ENCODE assay signal across 9 mouse cellular contexts in genomic region chr7:45309455-45309854, GRCm38 (mm10). TPM values are rescaled to one million over a fixed set of nuclear protein-coding genes. Genes with fewer than 3 reads are reported as not detected.
A peak's percentile ranks its signal among the peaks of the same experiment; 100 is the strongest.
DNase-seq lines count a peak whose midpoint lies in the region; ATAC-seq and TF ChIP-seq lines count a peak whose summit lies in the region.
"Had no signal": no experiment of that assay in that cellular context is flagged by ENCODE, and none has a peak within 500 bp of the region (broad histone marks: within the 10 kb centered on the region; RNA-seq: fewer than 3 reads in every experiment).

No protein-coding gene starts in this region.

- peak; percentile 75 for TF ChIP-seq CTCF in heart, postnatal 0 days (IDR thresholded peaks at IDR 0.05; ENCODE audit: low read depth)
- peak; percentile 73 for TF ChIP-seq CTCF in hindbrain, postnatal 0 days (IDR thresholded peaks at IDR 0.05; ENCODE audit: low read depth)

- H3K4me2 ChIP-seq in heart, postnatal 0 days (ENCODE audit: low read depth, low read length): no peak overlapping the region
- no peak overlapping the region for H3K4me2 ChIP-seq in hindbrain, postnatal 0 days (ENCODE audit: low read depth, low read length)
- H3K4me2 ChIP-seq in midbrain, embryonic 12.5 days (replicated peaks): no peak overlapping the region

- H3K9ac ChIP-seq in heart, postnatal 0 days (replicated peaks; ENCODE audit: low read depth, low read length): no peak overlapping the region
- no peak overlapping the region for H3K9ac ChIP-seq in hindbrain, postnatal 0 days (replicated peaks; ENCODE audit: low read length)
- no peak overlapping the region for H3K9ac ChIP-seq in midbrain, embryonic 12.5 days (replicated peaks)

- peaks cover 46% of the 10 kb centered on the region for H3K36me3 ChIP-seq in heart, postnatal 0 days (replicated peaks; ENCODE audit: control insufficient read depth, insufficient read depth, low read length)
- 0 out of 2 replicates have a peak, but pooled peaks cover 5% of the 10 kb centered on the region for H3K36me3 ChIP-seq in hindbrain, postnatal 0 days (ENCODE audit: insufficient read depth, low read length)
- no peaks in the 10 kb centered on the region for H3K36me3 ChIP-seq in midbrain, embryonic 12.5 days

- DNase-seq in heart, postnatal 0 days (ENCODE audit: low spot score): peak; percentile 74
- DNase-seq in heart, postnatal 25 days (ENCODE audit: low spot score): no peak
- DNase-seq in 3T3-L1 (ENCODE audit: low read depth, low spot score) (peak; percentile 35), NIH3T3 (ENCODE audit: low read depth) (peak; percentile 72)
- DNase-seq in cerebellum, postnatal 36 days: peak; percentile 67 to 71
- peak; percentile 71 for DNase-seq in hindbrain, postnatal 0 days (ENCODE audit: low spot score)
- peak; percentile 62 for DNase-seq in thymus, postnatal 0 days (ENCODE audit: low spot score)

- H3K9me3 ChIP-seq in heart, postnatal 0 days (replicated peaks; ENCODE audit: control insufficient read depth, low read length): no peaks in the 10 kb centered on the region
- no peaks in the 10 kb centered on the region for H3K9me3 ChIP-seq in hindbrain, postnatal 0 days (ENCODE audit: low read length)
- no peaks in the 10 kb centered on the region for H3K9me3 ChIP-seq in midbrain, embryonic 12.5 days

- no peak overlapping the region for H3K27ac ChIP-seq in heart, postnatal 0 days (ENCODE audit: low read depth)
- H3K27ac ChIP-seq in hindbrain, postnatal 0 days: no peak overlapping the region
- H3K27ac ChIP-seq in midbrain, embryonic 12.5 days (replicated peaks): peak overlapping the region; percentile 39; the same call in 1 of the 2 replicates

- H3K4me1 ChIP-seq in heart, postnatal 0 days (ENCODE audit: control insufficient read depth, insufficient read depth): 0 out of 2 replicates have a peak, but pooled peaks cover 4% of the 10 kb centered on the region
- peaks cover 6% of the 10 kb centered on the region; the same call in 1 of the 2 replicates for H3K4me1 ChIP-seq in hindbrain, postnatal 0 days (ENCODE audit: insufficient read depth, low read length)
- H3K4me1 ChIP-seq in midbrain, embryonic 12.5 days: peaks cover 25% of the 10 kb centered on the region; the same call in 1 of the 2 replicates

- no peak for TF ChIP-seq EP300 in heart, postnatal 0 days (IDR thresholded peaks at IDR 0.05; ENCODE audit: low read depth)

- no peak overlapping the region for H3K4me3 ChIP-seq in heart, postnatal 0 days (ENCODE audit: low read depth, low read length)
- no peak overlapping the region for H3K4me3 ChIP-seq in hindbrain, postnatal 0 days (ENCODE audit: low read length)
- no peak overlapping the region for H3K4me3 ChIP-seq in midbrain, embryonic 12.5 days

- 17% methylated on average over 9 of the region's 9 CpGs for WGBS in heart, postnatal 0 days
- WGBS in hindbrain, postnatal 0 days: 7% methylated on average over 9 of the region's 9 CpGs
- 11% methylated on average over 9 of the region's 9 CpGs for WGBS in midbrain, embryonic 12.5 days

- intact Hi-C loops in heart, postnatal 25 days (cut with DNase I): loop anchor here (2.0 to 10.0 kb wide), 2 partner anchors 87 to 235 kb away; no protein-coding TSS in a partner anchor

- ATAC-seq in heart, postnatal 0 days (ENCODE audit: insufficient read depth, low read depth): no peak
- peak; percentile 39; the same call in 1 of the 2 replicates for ATAC-seq in hindbrain, postnatal 0 days
- 0 out of 2 replicates have a peak, but pooled peaks have one; percentile 32 for ATAC-seq in midbrain, embryonic 12.5 days (ENCODE audit: low FRiP score, low read depth)

- H3K27me3 ChIP-seq in heart, postnatal 0 days (ENCODE audit: control insufficient read depth, insufficient read depth, low read length): no peaks in the 10 kb centered on the region
- no peaks in the 10 kb centered on the region for H3K27me3 ChIP-seq in hindbrain, postnatal 0 days (ENCODE audit: insufficient read depth, low read length)
- H3K27me3 ChIP-seq in midbrain, embryonic 12.5 days: peaks cover 6% of the 10 kb centered on the region; the same call in 1 of the 2 replicates

RNA-seq across cellular contexts. Expression of gene Trpm4, which starts 24.1 kb away (rescaled TPM):
- total RNA-seq in heart, postnatal 0 days (2014; rRNA removed; ENCODE audit: low replicate concordance): 15.8 and 44.0 TPM in 2 replicates
- polyA plus RNA-seq in heart, postnatal 0 days (2015; fragmentation: Nextera tagmentation; extraction: Ambion mirVana): 14.2 and 15.2 TPM in 2 replicates
- total RNA-seq in heart, postnatal 25 days (2021): 10 to 100 TPM; 23.5 to 25.0 TPM
- total RNA-seq in hindbrain, postnatal 0 days (2014; rRNA removed): 29.5 and 35.7 TPM in 2 replicates
- 11.2 and 13.0 TPM in 2 replicates for polyA plus RNA-seq in hindbrain, postnatal 0 days (2015; fragmentation: Nextera tagmentation; extraction: Ambion mirVana)
- polyA plus RNA-seq in midbrain, embryonic 12.5 days (2016; fragmentation: Nextera tagmentation; extraction: Ambion mirVana): 7.9 and 8.2 TPM in 2 replicates
- polyA plus RNA-seq in thymus, postnatal 0 days (2015; fragmentation: Nextera tagmentation; extraction: Ambion mirVana): 4.9 and 5.2 TPM in 2 replicates

RNA-seq across cellular contexts. Expression of gene Hrc, which starts 25.6 kb away (rescaled TPM):
- 38.8 and 39.7 TPM in 2 replicates for total RNA-seq in heart, postnatal 0 days (2014; rRNA removed; ENCODE audit: low replicate concordance)
- polyA plus RNA-seq in heart, postnatal 0 days (2015; fragmentation: Nextera tagmentation; extraction: Ambion mirVana): 43.8 and 45.9 TPM in 2 replicates
- 100 to 1,000 TPM; 773 to 825 TPM for total RNA-seq in heart, postnatal 25 days (2021)
- 0.26 and 0.72 TPM in 2 replicates for total RNA-seq in hindbrain, postnatal 0 days (2014; rRNA removed)
- 0.16 and 0.34 TPM in 2 replicates for polyA plus RNA-seq in hindbrain, postnatal 0 days (2015; fragmentation: Nextera tagmentation; extraction: Ambion mirVana)
- 0.24 TPM in 1 of 2 replicates, not detected in the other for polyA plus RNA-seq in midbrain, embryonic 12.5 days (2016; fragmentation: Nextera tagmentation; extraction: Ambion mirVana)
- 0.08 and 0.09 TPM in 2 replicates for polyA plus RNA-seq in thymus, postnatal 0 days (2015; fragmentation: Nextera tagmentation; extraction: Ambion mirVana)

RNA-seq across cellular contexts. Expression of gene Slc6a21, which starts 32.1 kb away (rescaled TPM):
- total RNA-seq in heart, postnatal 0 days (2014; rRNA removed; ENCODE audit: low replicate concordance): not detected in 2 replicates
- polyA plus RNA-seq in heart, postnatal 0 days (2015; fragmentation: Nextera tagmentation; extraction: Ambion mirVana): not detected in 2 replicates
- total RNA-seq in heart, postnatal 25 days (2021): not detected
- total RNA-seq in hindbrain, postnatal 0 days (2014; rRNA removed): not detected in 2 replicates
- not detected in 2 replicates for polyA plus RNA-seq in hindbrain, postnatal 0 days (2015; fragmentation: Nextera tagmentation; extraction: Ambion mirVana)
- polyA plus RNA-seq in midbrain, embryonic 12.5 days (2016; fragmentation: Nextera tagmentation; extraction: Ambion mirVana): not detected in 2 replicates
- 0.08 TPM in 1 of 2 replicates, not detected in the other for polyA plus RNA-seq in thymus, postnatal 0 days (2015; fragmentation: Nextera tagmentation; extraction: Ambion mirVana)
- total RNA-seq: left cerebral cortex, adult 18-20 months had no signal

RNA-seq across cellular contexts. Expression of gene Ppfia3, which starts 57.4 kb away (rescaled TPM):
- 0.15 and 1.8 TPM in 2 replicates for total RNA-seq in heart, postnatal 0 days (2014; rRNA removed; ENCODE audit: low replicate concordance)
- polyA plus RNA-seq in heart, postnatal 0 days (2015; fragmentation: Nextera tagmentation; extraction: Ambion mirVana): 0.58 and 0.68 TPM in 2 replicates
- under 1 TPM; 0.18 to 0.25 TPM for total RNA-seq in heart, postnatal 25 days (2021)
- total RNA-seq in hindbrain, postnatal 0 days (2014; rRNA removed): 91.9 and 107 TPM in 2 replicates
- 25.5 and 26.7 TPM in 2 replicates for polyA plus RNA-seq in hindbrain, postnatal 0 days (2015; fragmentation: Nextera tagmentation; extraction: Ambion mirVana)
- 15.0 and 15.4 TPM in 2 replicates for polyA plus RNA-seq in midbrain, embryonic 12.5 days (2016; fragmentation: Nextera tagmentation; extraction: Ambion mirVana)
- polyA plus RNA-seq in thymus, postnatal 0 days (2015; fragmentation: Nextera tagmentation; extraction: Ambion mirVana): 0.27 and 0.49 TPM in 2 replicates

Comparison
In these comparisons a context has a peak if more than half of its experiments do, and no peak if none do; other contexts are left out.
1. RNA of gene Hrc, which starts 25.6 kb away (polyA plus RNA-seq): 43.8 to 45.9 TPM in heart, postnatal 0 days; 0.16 to 0.34 TPM in hindbrain, postnatal 0 days, 0.24 TPM in midbrain, embryonic 12.5 days and 0.08 to 0.09 TPM in thymus, postnatal 0 days; every median in the first group is over 10 times any median in the second.